Mouse (Mus musculus): ENCODE results near the gene Kcnn4.

Gene Kcnn4

DNA sequence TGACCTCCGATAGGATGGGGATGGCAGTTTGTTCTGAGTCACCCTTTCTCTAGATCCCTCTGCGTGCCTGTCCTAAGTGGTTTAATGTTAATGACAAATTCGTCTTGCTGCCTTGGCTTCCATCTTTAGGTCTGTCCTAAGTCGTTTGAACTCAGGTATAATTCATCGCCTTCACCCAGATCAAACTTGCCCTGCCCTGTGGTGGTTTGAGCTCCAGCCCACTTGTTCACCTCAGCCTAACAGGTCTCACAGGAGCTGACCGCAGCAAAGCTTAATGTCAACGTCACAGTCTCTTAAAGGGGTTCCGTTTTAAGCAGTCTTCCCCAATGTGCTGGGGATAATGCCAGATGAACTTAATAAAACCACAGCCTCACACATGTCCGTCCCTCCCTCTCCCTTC, 55.9 kb downstream of the Kcnn4 start:
- DNase-seq (ENCODE audit: low read depth), result no peak

- DNase-seq (ENCODE audit: low read depth), result no peak
Observed at GRCm38 (mm10) chr7:24427168-24427567, 57.1 kb downstream of the Kcnn4 start.

- no peak for DNase-seq (ENCODE audit: low read depth)
Observed at GRCm38 (mm10) chr7:24428725-24429124, 58.7 kb downstream of the Kcnn4 start.

- no peak for DNase-seq (ENCODE audit: low read depth)
Observed at GRCm38 (mm10) chr7:24429413-24430112, 59.5 kb downstream of the Kcnn4 start.

GRCm38 (mm10) chr7:24430551-24431345, 60.7 kb downstream of the Kcnn4 start:
- no peak for DNase-seq (ENCODE audit: low read depth)

- no peak for DNase-seq (ENCODE audit: low read depth)
Observed at GRCm38 (mm10) chr7:24431713-24432112, 61.6 kb downstream of the Kcnn4 start.

DNA sequence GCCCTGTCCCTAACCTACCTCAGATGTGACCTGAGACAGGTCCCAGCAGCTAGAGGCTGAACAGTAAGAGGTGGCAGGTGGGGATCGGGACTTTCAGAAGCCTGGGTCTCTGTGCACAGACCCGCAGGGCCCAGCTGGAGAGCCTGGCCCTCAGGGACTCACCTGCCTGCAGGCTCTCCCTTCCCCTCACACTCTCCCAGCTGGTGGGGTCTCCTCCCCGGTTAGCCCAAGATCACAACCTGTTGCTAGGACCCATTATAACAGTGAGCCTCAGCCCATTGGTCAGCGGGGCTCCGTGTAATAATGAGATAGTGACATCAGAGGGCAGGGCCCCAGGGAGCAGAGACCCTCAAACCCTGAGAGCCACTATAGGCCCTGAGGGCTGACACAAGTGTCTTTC, 65.2 kb downstream of the Kcnn4 start:
- DNase-seq (ENCODE audit: low read depth), result no peak
